Mouse (Mus musculus) CD4-positive, CD25-positive, alpha-beta regulatory T cell, adult 9 weeks (primary cell): ENCODE measurements around the gene Adam17. TPM values are rescaled to one million over a fixed set of nuclear protein-coding genes. Genes with fewer than 3 reads are reported as not detected.

Experiments used
- polyA plus RNA-seq: library from polyadenylated mRNA; unstranded; fragments of 100-300 nt; shearing (Covaris generic); gene quantifications from one replicate; pipeline ENCODE4 v1.2.1, GENCODE M21; 2017

The Adam17 gene
- polyA plus RNA-seq, result 77.0 TPM

GRCm38 (mm10) chr12:21373100-21373819, at the start of gene Adam17:
Gene Adam17 (minus strand): TSS chr12:21373632.

GRCm38 (mm10) chr12:21417100-21418070, 44.0 kb upstream of the Adam17 start, which contains the start of gene Ywhaq:
Gene Ywhaq (minus strand): TSS chr12:21417637.

GRCm38 (mm10) chr12:21315923-21316868, 57.2 kb downstream of the Adam17 start, which contains the start of gene Iah1:
Gene Iah1 (plus strand): TSS chr12:21316389.

GRCm38 (mm10) chr12:21286243-21286622, 87.2 kb downstream of the Adam17 start, which contains the start of gene Itgb1bp1:
Gene Itgb1bp1 (minus strand): TSS chr12:21286284.

GRCm38 (mm10) chr12:21284761-21285441, 88.5 kb downstream of the Adam17 start, which contains the start of gene Cpsf3:
Gene Cpsf3 (plus strand): TSS chr12:21285391.

Other genes with a start within 250 kb of the Adam17 start
- gene Cpsf3, start 88.2 kb downstream of the Adam17 start, polyA plus RNA-seq, result 160 TPM
- gene Itgb1bp1, start 87.3 kb downstream of the Adam17 start, polyA plus RNA-seq, result 125 TPM
- gene Iah1, start 57.2 kb downstream of the Adam17 start, polyA plus RNA-seq, result 51.6 TPM
- 287 TPM for gene Ywhaq, start 44.0 kb upstream of the Adam17 start, polyA plus RNA-seq